Mouse (Mus musculus): ENCODE measurements around the gene Pou3f1. TPM values are rescaled to one million over a fixed set of nuclear protein-coding genes. Genes with fewer than 3 reads are reported as not detected.

Pou3f1 gene
- polyA plus RNA-seq, 1 experiment from 2014 or later: 0.69 TPM

DNA sequence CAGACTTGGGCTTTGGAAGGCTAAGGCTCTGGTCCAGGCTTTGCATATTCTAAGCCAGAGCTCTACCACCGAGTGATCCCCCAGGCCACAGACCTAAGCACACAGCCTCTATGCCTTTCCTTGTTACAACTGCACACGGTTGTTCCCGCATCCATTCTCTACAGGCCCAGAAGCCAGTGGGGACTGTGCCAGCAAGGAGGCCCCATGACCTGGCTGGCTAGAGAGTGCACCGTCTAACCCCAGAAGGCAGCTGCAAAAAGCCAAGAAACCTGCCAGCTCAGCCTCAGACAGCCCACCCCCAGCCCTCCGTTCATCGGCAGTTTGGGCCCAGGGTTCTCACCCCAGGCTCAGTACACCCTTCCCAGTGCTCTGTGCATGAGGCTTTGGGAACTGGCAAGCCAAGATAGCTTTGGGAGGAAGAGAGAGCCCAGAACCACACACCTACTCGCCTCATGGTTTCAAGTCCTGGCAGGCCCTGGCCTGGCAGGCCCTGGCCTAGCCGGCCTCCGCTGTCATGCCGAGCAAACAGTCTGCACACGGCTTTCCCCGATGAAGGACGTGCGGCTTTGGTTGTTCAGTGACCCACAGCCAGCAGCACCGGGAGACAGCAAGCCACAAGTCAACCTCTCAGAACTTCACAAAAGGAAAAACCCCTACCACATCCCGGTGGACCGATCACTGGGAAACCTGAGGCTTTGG is 17.9 kb downstream of the Pou3f1 start:
- Histone ChIP-seq H3K4me2 (no peak overlapping the region), H3K9me3 (replicated peaks) (no peaks in the 10 kb centered on the region), H3K4me3 (replicated peaks) (no peak overlapping the region), H3K27ac (no peak overlapping the region), H3K4me1 (peaks cover 20% of the 10 kb centered on the region), H3K36me3 (peaks cover 35% of the 10 kb centered on the region), H3K27me3 (peaks cover 43% of the 10 kb centered on the region), H3K9ac (no peak overlapping the region)
- no peak; the same call in 1 of the 2 replicates for ATAC-seq (replicated peaks; ENCODE audit: low FRiP score)
- WGBS: 71% methylated on average over 17 of the region's 17 CpGs

- H3K9me3 ChIP-seq (replicated peaks): no peaks in the 10 kb centered on the region
- H3K9ac ChIP-seq: no peak overlapping the region
- WGBS: 5% methylated on average over 4 of the region's 4 CpGs
- peaks cover 20% of the 10 kb centered on the region for H3K4me1 ChIP-seq
- no peak overlapping the region for H3K4me3 ChIP-seq (replicated peaks)
- H3K36me3 ChIP-seq: peaks cover 41% of the 10 kb centered on the region
- no peak overlapping the region for H3K4me2 ChIP-seq
- no peak overlapping the region for H3K27ac ChIP-seq
- no peak for ATAC-seq (replicated peaks; ENCODE audit: low FRiP score)
- H3K27me3 ChIP-seq: peaks cover 41% of the 10 kb centered on the region
Observed at GRCm38 (mm10) chr4:124675037-124675436, 18.4 kb downstream of the Pou3f1 start.

DNA sequence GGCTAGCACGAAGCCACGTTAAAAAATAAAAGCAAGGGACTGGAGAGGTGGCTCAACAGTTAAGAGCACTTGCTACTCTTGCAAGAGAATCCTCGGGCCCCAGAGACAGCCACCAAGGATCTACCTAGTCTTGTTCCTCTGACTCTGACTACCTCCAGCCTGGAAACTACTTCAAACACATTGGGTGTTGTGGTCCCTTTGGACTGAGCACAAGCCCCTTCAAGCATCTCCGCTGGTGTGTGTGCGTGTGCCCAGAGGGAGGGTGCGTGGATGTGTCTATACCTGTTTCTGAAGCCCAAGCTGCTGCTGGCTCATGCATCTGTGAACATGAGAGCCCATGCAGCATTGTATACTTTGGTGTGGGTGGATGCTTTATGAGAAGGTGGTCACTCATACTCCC is 19.4 kb downstream of the Pou3f1 start:
- peaks cover 20% of the 10 kb centered on the region for H3K4me1 ChIP-seq
- H3K27ac ChIP-seq: no peak overlapping the region
- H3K36me3 ChIP-seq: peaks cover 50% of the 10 kb centered on the region
- WGBS: 85% methylated on average over 6 of the region's 6 CpGs
- H3K4me3 ChIP-seq (replicated peaks): no peak overlapping the region
- peaks cover 32% of the 10 kb centered on the region for H3K27me3 ChIP-seq
- no peak for ATAC-seq (replicated peaks; ENCODE audit: low FRiP score)
- H3K4me2 ChIP-seq: no peak overlapping the region
- H3K9me3 ChIP-seq (replicated peaks): no peaks in the 10 kb centered on the region
- H3K9ac ChIP-seq: no peak overlapping the region

DNA sequence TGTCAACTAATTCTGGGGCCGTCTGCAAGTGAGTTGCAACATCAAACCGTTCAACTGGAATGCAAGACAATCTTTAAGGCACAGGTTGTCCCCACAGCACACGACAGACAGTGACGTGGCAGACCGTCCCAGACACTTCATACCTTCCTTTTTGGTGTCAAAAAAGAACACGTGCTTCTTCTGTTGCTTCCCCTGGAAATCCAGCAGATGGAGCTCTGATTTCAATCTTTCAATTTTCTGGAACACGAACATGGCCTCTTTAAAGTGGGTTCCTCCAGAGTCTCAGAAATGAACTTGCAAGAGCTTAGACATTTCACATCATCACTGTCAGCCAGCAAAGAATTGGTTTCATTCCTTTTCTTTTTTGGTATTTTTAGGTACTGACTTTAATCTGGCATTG is 25.7 kb downstream of the Pou3f1 start:
- no peak overlapping the region for H3K4me2 ChIP-seq
- no peak overlapping the region for H3K9ac ChIP-seq
- H3K27me3 ChIP-seq: no peaks in the 10 kb centered on the region
- no peaks in the 10 kb centered on the region for H3K9me3 ChIP-seq (replicated peaks)
- no peak overlapping the region for H3K27ac ChIP-seq
- no peaks in the 10 kb centered on the region for H3K4me1 ChIP-seq
- 58% methylated on average over 7 of the region's 7 CpGs for WGBS
- H3K36me3 ChIP-seq: peaks cover 92% of the 10 kb centered on the region
- H3K4me3 ChIP-seq (replicated peaks): no peak overlapping the region
- ATAC-seq (replicated peaks; ENCODE audit: low FRiP score): no peak

DNA sequence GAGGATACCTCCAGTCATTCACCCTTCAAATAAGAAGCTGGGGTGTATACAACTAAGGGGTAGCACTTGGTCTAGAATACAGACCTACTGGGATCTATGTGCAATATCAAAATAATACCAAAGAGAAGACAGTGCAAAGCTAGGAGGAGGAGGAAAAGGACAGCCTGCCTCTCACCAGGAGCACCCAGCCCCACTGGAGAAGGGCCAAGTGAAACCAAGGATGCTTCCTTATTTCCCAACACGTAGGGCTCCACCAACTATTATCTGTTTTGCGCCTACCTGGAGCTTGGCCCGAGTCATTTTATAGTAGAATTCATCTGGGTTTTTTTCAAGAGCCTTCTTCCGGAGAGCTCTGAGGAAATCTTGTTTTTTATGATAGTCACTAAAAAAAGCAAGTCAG is 26.9 kb downstream of the Pou3f1 start:
- Histone ChIP-seq H3K9ac (no peak overlapping the region), H3K4me1 (no peaks in the 10 kb centered on the region), H3K27me3 (no peaks in the 10 kb centered on the region), H3K27ac (no peak overlapping the region), H3K4me2 (no peak overlapping the region), H3K36me3 (peaks cover 90% of the 10 kb centered on the region), H3K9me3 (replicated peaks) (no peaks in the 10 kb centered on the region), H3K4me3 (replicated peaks) (no peak overlapping the region)
- no peak for ATAC-seq (replicated peaks; ENCODE audit: low FRiP score)
- WGBS: 89% methylated on average over 4 of the region's 4 CpGs

- WGBS: 42% methylated on average over 4 of the region's 4 CpGs
- 0 out of 2 replicates have a peak, but pooled peaks cover 3% of the 10 kb centered on the region for H3K4me1 ChIP-seq
- H3K36me3 ChIP-seq: peaks cover 75% of the 10 kb centered on the region
- no peak for ATAC-seq (replicated peaks; ENCODE audit: low FRiP score)
- no peaks in the 10 kb centered on the region for H3K9me3 ChIP-seq (replicated peaks)
- no peak overlapping the region for H3K9ac ChIP-seq
- no peak overlapping the region for H3K4me3 ChIP-seq (replicated peaks)
- no peaks in the 10 kb centered on the region for H3K27me3 ChIP-seq
- no peak overlapping the region for H3K4me2 ChIP-seq
- no peak overlapping the region for H3K27ac ChIP-seq
Observed at GRCm38 (mm10) chr4:124685004-124685403, 28.4 kb downstream of the Pou3f1 start.

GRCm38 (mm10) chr4:124685453-124685852 is 28.8 kb downstream of the Pou3f1 start:
- 50% methylated on average over 8 of the region's 8 CpGs for WGBS
- H3K27me3 ChIP-seq: no peaks in the 10 kb centered on the region
- ATAC-seq (replicated peaks; ENCODE audit: low FRiP score): no peak
- H3K4me2 ChIP-seq: no peak overlapping the region
- no peak overlapping the region for H3K27ac ChIP-seq
- H3K9me3 ChIP-seq (replicated peaks): no peaks in the 10 kb centered on the region
- no peak overlapping the region for H3K9ac ChIP-seq
- peaks cover 70% of the 10 kb centered on the region for H3K36me3 ChIP-seq
- H3K4me3 ChIP-seq (replicated peaks): no peak overlapping the region
- H3K4me1 ChIP-seq: 0 out of 2 replicates have a peak, but pooled peaks cover 3% of the 10 kb centered on the region

- WGBS: 62% methylated on average over 8 of the region's 8 CpGs
- H3K4me2 ChIP-seq: no peak overlapping the region
- ATAC-seq (replicated peaks; ENCODE audit: low FRiP score): no peak
Observed at GRCm38 (mm10) chr4:124685897-124686402, 29.3 kb downstream of the Pou3f1 start.

DNA sequence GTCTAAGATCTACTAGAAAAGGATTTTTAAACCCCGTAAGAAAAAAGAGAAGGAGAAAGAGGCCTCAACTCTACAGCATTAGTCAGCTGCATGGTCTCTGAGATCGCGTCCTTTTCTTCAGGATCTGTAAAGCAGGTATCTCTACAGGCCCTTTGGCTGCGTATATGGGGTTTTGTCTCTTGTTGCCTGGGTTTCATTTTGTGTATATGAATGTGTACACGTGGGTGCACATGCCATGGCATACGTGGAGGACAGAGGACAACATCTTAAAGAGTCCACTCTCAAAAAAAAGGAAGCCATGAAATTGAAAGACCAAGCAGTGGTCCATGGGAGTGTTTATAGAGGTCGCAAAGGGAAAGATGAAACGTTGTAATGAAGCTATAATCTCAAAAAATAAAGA is 34.8 kb downstream of the Pou3f1 start:
- ATAC-seq (replicated peaks; ENCODE audit: low FRiP score): no peak
- H3K36me3 ChIP-seq: peaks cover 19% of the 10 kb centered on the region
- WGBS: 82% methylated on average over 8 of the region's 8 CpGs
- H3K4me1 ChIP-seq: peaks cover 38% of the 10 kb centered on the region
- no peak overlapping the region for H3K9ac ChIP-seq
- no peak overlapping the region for H3K4me3 ChIP-seq (replicated peaks)
- H3K27ac ChIP-seq: peak overlapping the region; percentile 30; the same call in 1 of the 2 replicates
- 0 out of 2 replicates have a peak overlapping the region, but pooled peaks have one; percentile 76 for H3K4me2 ChIP-seq
- 0 out of 2 replicates have a peak, but pooled peaks cover 6% of the 10 kb centered on the region for H3K27me3 ChIP-seq
- H3K9me3 ChIP-seq (replicated peaks): no peaks in the 10 kb centered on the region

More at GRCm38 (mm10) chr4:124685897-124686402, 29.3 kb downstream of the Pou3f1 start:
- Histone ChIP-seq H3K9ac (no peak overlapping the region), H3K9me3 (replicated peaks) (no peaks in the 10 kb centered on the region), H3K4me1 (peaks cover 7% of the 10 kb centered on the region), H3K36me3 (peaks cover 66% of the 10 kb centered on the region), H3K4me3 (replicated peaks) (no peak overlapping the region), H3K27ac (no peak overlapping the region), H3K27me3 (no peaks in the 10 kb centered on the region)

- no peak overlapping the region for H3K27ac ChIP-seq
- peaks cover 38% of the 10 kb centered on the region for H3K4me1 ChIP-seq
- H3K36me3 ChIP-seq: peaks cover 15% of the 10 kb centered on the region; the same call in 1 of the 2 replicates
- H3K4me3 ChIP-seq (replicated peaks): peak overlapping the region; percentile 91
- 71% methylated on average over 3 of the region's 3 CpGs for WGBS
- H3K9ac ChIP-seq: peak overlapping the region; percentile 91
- H3K4me2 ChIP-seq: peak overlapping the region; percentile 76
- 0 out of 2 replicates have a peak, but pooled peaks cover 6% of the 10 kb centered on the region for H3K27me3 ChIP-seq
- no peaks in the 10 kb centered on the region for H3K9me3 ChIP-seq (replicated peaks)
- no peak for ATAC-seq (replicated peaks; ENCODE audit: low FRiP score)
Observed at GRCm38 (mm10) chr4:124692416-124692861, 35.8 kb downstream of the Pou3f1 start.

DNA sequence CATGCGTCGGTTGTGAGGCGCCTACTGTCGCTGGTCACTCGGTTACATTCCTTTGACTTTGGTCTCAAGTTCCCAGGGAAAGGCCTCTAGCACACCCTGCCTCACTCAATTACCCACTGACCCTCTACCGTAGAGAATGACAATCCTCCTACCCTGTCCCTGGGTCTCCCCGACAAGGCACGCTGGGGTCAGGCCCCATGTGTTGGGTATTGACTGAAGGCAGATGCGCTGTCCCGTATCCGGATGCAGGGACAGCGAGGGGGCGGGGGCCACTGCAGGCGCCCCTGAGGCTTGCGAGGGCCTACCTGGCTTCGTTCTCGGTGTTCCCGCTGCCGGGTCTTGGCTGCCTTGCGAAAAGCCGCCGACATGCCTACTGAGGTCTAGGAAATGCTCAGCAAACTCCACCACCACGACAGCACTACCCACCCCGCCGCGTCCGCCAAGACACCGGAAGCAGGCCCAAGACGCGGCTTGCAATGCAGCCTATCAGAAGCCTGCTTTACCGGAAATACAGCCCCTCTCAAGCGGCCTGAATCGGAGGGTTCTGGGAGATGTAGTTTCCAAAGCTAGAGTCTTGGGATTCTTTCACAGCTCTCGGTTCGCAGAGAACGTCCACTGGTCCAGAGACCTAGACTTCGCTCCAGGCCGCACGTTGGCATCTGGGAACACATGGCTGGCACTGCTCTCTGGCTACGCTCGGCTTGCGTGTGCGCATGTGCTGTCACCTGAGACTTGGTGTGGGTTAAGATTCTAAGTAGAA is 36.7 kb downstream of the Pou3f1 start, which contains the start of gene Utp11:
Utp11 (minus strand) TSS at position 466 of the 760 bp plus-strand sequence.
- Histone ChIP-seq H3K9me3 (replicated peaks) (no peaks in the 10 kb centered on the region), H3K4me2 (peak within 1 kb of the TSS; percentile 76), H3K9ac (peak within 1 kb of the TSS; percentile 91), H3K4me3 (replicated peaks) (peak within 1 kb of the TSS; percentile 91), H3K4me1 (peaks cover 38% of the 10 kb centered on the region), H3K27ac (peak within 1 kb of the TSS; percentile 83; the same call in 1 of the 2 replicates), H3K36me3 (0 out of 2 replicates have a peak, but pooled peaks cover 7% of the 10 kb centered on the region), H3K27me3 (0 out of 2 replicates have a peak, but pooled peaks cover 6% of the 10 kb centered on the region)
- under 1% methylated on average over 43 of the region's 43 CpGs for WGBS
- ATAC-seq (replicated peaks; ENCODE audit: low FRiP score): peak; percentile 94

GRCm38 (mm10) chr4:124694572-124694971 is 38.0 kb downstream of the Pou3f1 start:
- no peak for ATAC-seq (replicated peaks; ENCODE audit: low FRiP score)
- no peak overlapping the region for H3K4me3 ChIP-seq (replicated peaks)
- H3K4me1 ChIP-seq: peaks cover 40% of the 10 kb centered on the region
- no peak overlapping the region for H3K27ac ChIP-seq
- WGBS: 50% methylated on average over 2 of the region's 2 CpGs
- 0 out of 2 replicates have a peak, but pooled peaks cover 6% of the 10 kb centered on the region for H3K27me3 ChIP-seq
- H3K4me2 ChIP-seq: no peak overlapping the region
- no peaks in the 10 kb centered on the region for H3K9me3 ChIP-seq (replicated peaks)
- 0 out of 2 replicates have a peak, but pooled peaks cover 7% of the 10 kb centered on the region for H3K36me3 ChIP-seq
- no peak overlapping the region for H3K9ac ChIP-seq
